ENCODE assay signal across 9 mouse cellular contexts in genomic region chr4:149650493-149651193, GRCm38 (mm10). TPM values are rescaled to one million over a fixed set of nuclear protein-coding genes. Genes with fewer than 3 reads are reported as not detected.
DNase-seq lines count a peak whose midpoint lies in the region; ATAC-seq and TF ChIP-seq lines count a peak whose summit lies in the region.
"Had no signal": no experiment of that assay in that cellular context is flagged by ENCODE, and none has a peak within 500 bp of the region (broad histone marks: within the 10 kb centered on the region; RNA-seq: fewer than 3 reads in every experiment).

No protein-coding gene starts in this region.

- TF ChIP-seq EP300 in liver, embryonic 14.5 days (IDR thresholded peaks at IDR 0.05; ENCODE audit: low read depth), result no peak

- peak; percentile 74 for DNase-seq in 3T3-L1 (ENCODE audit: low read depth, low spot score)
- DNase-seq in R1 (ENCODE audit: low read depth, low spot score), result peak; percentile 85
- DNase-seq in cerebellum, postnatal 14 days, result peak; percentile 83 to 94
- peak; percentile 57 for DNase-seq in gastrocnemius, postnatal 25 days
- peak; percentile 83 for DNase-seq in kidney, postnatal 0 days (ENCODE audit: low spot score)
- peak in 1 of 3 experiments; percentile 13 for DNase-seq in liver, embryonic 14.5 days (ENCODE audit: low read depth in 3 of 3, low spot score in 3 of 3)
- peak; percentile 54 for DNase-seq in ovary, postnatal 10 days (ENCODE audit: low spot score)
- DNase-seq in thymus, postnatal 4 days, result peak; percentile 91

- no peak overlapping the region for H3K4me3 ChIP-seq in kidney, postnatal 0 days (replicated peaks; ENCODE audit: low read depth, low read length)
- no peak overlapping the region for H3K4me3 ChIP-seq in liver, embryonic 14.5 days (ENCODE audit: insufficient read depth in 1 of 2, low read depth in 2 of 2, low read length in 2 of 2)
- H3K4me3 ChIP-seq: embryonic facial prominence, embryonic 15.5 days had no signal

- peak; percentile 41; the same call in 1 of the 2 replicates for ATAC-seq in kidney, postnatal 0 days (replicated peaks; ENCODE audit: low FRiP score, low read depth)
- no peak for ATAC-seq in liver, embryonic 14.5 days (ENCODE audit: insufficient read depth)

- H3K27me3 ChIP-seq in kidney, postnatal 0 days (ENCODE audit: insufficient read depth, low read length), result no peaks in the 10 kb centered on the region
- H3K27me3 ChIP-seq in liver, embryonic 14.5 days (ENCODE audit: control insufficient read depth, insufficient read depth, low read length), result no peaks in the 10 kb centered on the region
- H3K27me3 ChIP-seq: embryonic facial prominence, embryonic 15.5 days had no signal

- WGBS in kidney, postnatal 0 days, result 65% methylated on average over 22 of the region's 24 CpGs
- WGBS in liver, embryonic 14.5 days (ENCODE audit: insufficient replicate concordance), result 59% methylated on average over 24 of the region's 24 CpGs

- H3K9me3 ChIP-seq in kidney, postnatal 0 days (replicated peaks; ENCODE audit: low read length), result no peaks in the 10 kb centered on the region
- no peaks in the 10 kb centered on the region for H3K9me3 ChIP-seq in liver, embryonic 14.5 days (ENCODE audit: control insufficient read depth, low read length)
- H3K9me3 ChIP-seq: embryonic facial prominence, embryonic 15.5 days had no signal

- no peak overlapping the region for H3K4me2 ChIP-seq in kidney, postnatal 0 days (ENCODE audit: low read length)
- H3K4me2 ChIP-seq in liver, embryonic 14.5 days (ENCODE audit: low read depth), result no peak overlapping the region
- H3K4me2 ChIP-seq: embryonic facial prominence, embryonic 15.5 days had no signal

- H3K36me3 ChIP-seq in kidney, postnatal 0 days (ENCODE audit: insufficient read depth, low read length), result peaks cover 19% of the 10 kb centered on the region; the same call in 1 of the 2 replicates
- H3K36me3 ChIP-seq in liver, embryonic 14.5 days (replicated peaks; ENCODE audit: control insufficient read depth, insufficient read depth, low read depth), result no peaks in the 10 kb centered on the region

- TF ChIP-seq CTCF in kidney, postnatal 0 days (IDR thresholded peaks at IDR 0.05; ENCODE audit: low read depth), result peak; percentile 90
- TF ChIP-seq CTCF in liver, embryonic 14.5 days (IDR thresholded peaks at IDR 0.05; ENCODE audit: low read depth), result peak; percentile 90

- H3K4me1 ChIP-seq in kidney, postnatal 0 days (replicated peaks; ENCODE audit: insufficient read depth, low read length), result no peaks in the 10 kb centered on the region
- 0 out of 4 replicates have a peak, but pooled peaks cover 0 to 2% of the 10 kb centered on the region in 2 experiments for H3K4me1 ChIP-seq in liver, embryonic 14.5 days (replicated peaks; ENCODE audit: control insufficient read depth in 2 of 2, insufficient read depth in 2 of 2, low read length in 1 of 2)
- H3K4me1 ChIP-seq: embryonic facial prominence, embryonic 15.5 days had no signal

- no peak overlapping the region for H3K9ac ChIP-seq in kidney, postnatal 0 days (ENCODE audit: low read depth, low read length)
- H3K9ac ChIP-seq in liver, embryonic 14.5 days (replicated peaks), result no peak overlapping the region
- H3K9ac ChIP-seq: embryonic facial prominence, embryonic 15.5 days had no signal

- H3K27ac ChIP-seq in kidney, postnatal 0 days, result no peak overlapping the region
- H3K27ac ChIP-seq in liver, embryonic 14.5 days, result no peak overlapping the region
- H3K27ac ChIP-seq: embryonic facial prominence, embryonic 15.5 days had no signal

RNA-seq across cellular contexts. Expression of gene Pik3cd, which starts 51.7 kb away (rescaled TPM):
- 1 to 10 TPM; 8.1 to 9.8 TPM for total RNA-seq in gastrocnemius, postnatal 25 days (2021)
- 3.6 and 3.8 TPM in 2 replicates for polyA plus RNA-seq in kidney, postnatal 0 days (2015; fragmentation: Nextera tagmentation; extraction: Ambion mirVana)
- polyA plus RNA-seq in liver, embryonic 14.5 days (2012; rRNA removed), result 3.9 and 4.0 TPM in 2 replicates
- polyA plus RNA-seq in liver, embryonic 14.5 days (2014; fragmentation: Nextera tagmentation; extraction: Ambion mirVana), result 4.3 and 5.7 TPM in 2 replicates
